Mouse (Mus musculus): ENCODE data around the gene Prss57. TPM values are rescaled to one million over a fixed set of nuclear protein-coding genes. Genes with fewer than 3 reads are reported as not detected.
A peak's percentile ranks its signal among the peaks of the same experiment; 100 is the strongest.

Gene Prss57
- polyA plus RNA-seq, 1 experiment from 2014 or later = not detected

- Histone ChIP-seq H3K4me3 (ENCODE audit: low read depth, low read length) (no peak overlapping the region), H3K9me3 (ENCODE audit: control insufficient read depth, low read length) (no peaks in the 10 kb centered on the region), H3K36me3 (ENCODE audit: control insufficient read depth, insufficient read depth, low read length) (peaks cover 2% of the 10 kb centered on the region), H3K27ac (replicated peaks; ENCODE audit: low read depth, low read length) (no peak overlapping the region), H3K4me1 (ENCODE audit: control insufficient read depth, insufficient read depth, low read length) (peaks cover 32% of the 10 kb centered on the region), H3K27me3 (ENCODE audit: control insufficient read depth, insufficient read depth, low read length) (no peaks in the 10 kb centered on the region), H3K9ac (ENCODE audit: low read length) (no peak overlapping the region; the same call in 1 of the 2 replicates), H3K4me2 (ENCODE audit: low read depth, severe bottlenecking) (no peak overlapping the region)
- DNase-seq (ENCODE audit: low spot score) (no peak), ATAC-seq (ENCODE audit: insufficient number of reproducible peaks, low FRiP score, low TSS enrichment, low read depth) (no peak)
- 57% methylated on average over 11 of the region's 11 CpGs for whole genome bisulfite sequencing
Observed at GRCm38 (mm10) chr10:79805636-79806035, 14.9 kb upstream of the Prss57 start.

GRCm38 (mm10) chr10:79803716-79804323 is 13.1 kb upstream of the Prss57 start:
- WGBS = 8% methylated on average over 29 of the region's 29 CpGs
- peak; percentile 91 for DNase-seq (ENCODE audit: low spot score)
- peak overlapping the region; percentile 53 for H3K4me2 ChIP-seq (ENCODE audit: low read depth, severe bottlenecking)
- peaks cover 32% of the 10 kb centered on the region for H3K4me1 ChIP-seq (ENCODE audit: control insufficient read depth, insufficient read depth, low read length)
- ATAC-seq (ENCODE audit: insufficient number of reproducible peaks, low FRiP score, low TSS enrichment, low read depth) = peak; percentile 90
- no peaks in the 10 kb centered on the region for H3K27me3 ChIP-seq (ENCODE audit: control insufficient read depth, insufficient read depth, low read length)
- H3K27ac ChIP-seq (replicated peaks; ENCODE audit: low read depth, low read length) = peak overlapping the region; percentile 61; the same call in 1 of the 2 replicates
- H3K36me3 ChIP-seq (ENCODE audit: control insufficient read depth, insufficient read depth, low read length) = 0 out of 2 replicates have a peak, but pooled peaks cover 2% of the 10 kb centered on the region
- H3K9me3 ChIP-seq (ENCODE audit: control insufficient read depth, low read length) = no peaks in the 10 kb centered on the region
- H3K4me3 ChIP-seq (ENCODE audit: low read depth, low read length) = peak overlapping the region; percentile 17
- H3K9ac ChIP-seq (ENCODE audit: low read length) = no peak overlapping the region

- no peak for ATAC-seq (ENCODE audit: insufficient number of reproducible peaks, low FRiP score, low TSS enrichment, low read depth)
- Histone ChIP-seq H3K27me3 (ENCODE audit: control insufficient read depth, insufficient read depth, low read length) (no peaks in the 10 kb centered on the region), H3K4me1 (ENCODE audit: control insufficient read depth, insufficient read depth, low read length) (peaks cover 32% of the 10 kb centered on the region), H3K4me2 (ENCODE audit: low read depth, severe bottlenecking) (peak overlapping the region; percentile 4; the same call in 1 of the 2 replicates), H3K9me3 (ENCODE audit: control insufficient read depth, low read length) (no peaks in the 10 kb centered on the region), H3K36me3 (ENCODE audit: control insufficient read depth, insufficient read depth, low read length) (0 out of 2 replicates have a peak, but pooled peaks cover 2% of the 10 kb centered on the region), H3K9ac (ENCODE audit: low read length) (no peak overlapping the region), H3K27ac (replicated peaks; ENCODE audit: low read depth, low read length) (0 out of 2 replicates have a peak overlapping the region, but pooled peaks have one; percentile 36), H3K4me3 (ENCODE audit: low read depth, low read length) (no peak overlapping the region)
- WGBS = 52% methylated on average over 11 of the region's 11 CpGs
- no peak for DNase-seq (ENCODE audit: low spot score)
Observed at GRCm38 (mm10) chr10:79802331-79802971, 11.7 kb upstream of the Prss57 start.

- Histone ChIP-seq H3K4me2 (ENCODE audit: low read depth, severe bottlenecking) (no peak overlapping the region), H3K27ac (replicated peaks; ENCODE audit: low read depth, low read length) (no peak overlapping the region), H3K36me3 (ENCODE audit: control insufficient read depth, insufficient read depth, low read length) (0 out of 2 replicates have a peak, but pooled peaks cover 2% of the 10 kb centered on the region), H3K9ac (ENCODE audit: low read length) (no peak overlapping the region), H3K9me3 (ENCODE audit: control insufficient read depth, low read length) (no peaks in the 10 kb centered on the region), H3K4me3 (ENCODE audit: low read depth, low read length) (no peak overlapping the region), H3K4me1 (ENCODE audit: control insufficient read depth, insufficient read depth, low read length) (peaks cover 36% of the 10 kb centered on the region), H3K27me3 (ENCODE audit: control insufficient read depth, insufficient read depth, low read length) (no peaks in the 10 kb centered on the region)
- WGBS = 42% methylated on average over 2 of the region's 3 CpGs
- ATAC-seq (ENCODE audit: insufficient number of reproducible peaks, low FRiP score, low TSS enrichment, low read depth) (no peak), DNase-seq (ENCODE audit: low spot score) (no peak)
Observed at GRCm38 (mm10) chr10:79801837-79802236, 11.1 kb upstream of the Prss57 start.

- ATAC-seq (ENCODE audit: insufficient number of reproducible peaks, low FRiP score, low TSS enrichment, low read depth) (no peak), DNase-seq (ENCODE audit: low spot score) (no peak)
- no peak overlapping the region for H3K4me2 ChIP-seq (ENCODE audit: low read depth, severe bottlenecking)
- no peaks in the 10 kb centered on the region for H3K27me3 ChIP-seq (ENCODE audit: control insufficient read depth, insufficient read depth, low read length)
- no peaks in the 10 kb centered on the region for H3K36me3 ChIP-seq (ENCODE audit: control insufficient read depth, insufficient read depth, low read length)
- WGBS = 84% methylated on average over 11 of the region's 11 CpGs
- H3K4me3 ChIP-seq (ENCODE audit: low read depth, low read length) = no peak overlapping the region
- H3K4me1 ChIP-seq (ENCODE audit: control insufficient read depth, insufficient read depth, low read length) = peaks cover 36% of the 10 kb centered on the region
- no peak overlapping the region for H3K9ac ChIP-seq (ENCODE audit: low read length)
- H3K27ac ChIP-seq (replicated peaks; ENCODE audit: low read depth, low read length) = peak overlapping the region; percentile 21; the same call in 1 of the 2 replicates
- H3K9me3 ChIP-seq (ENCODE audit: control insufficient read depth, low read length) = no peaks in the 10 kb centered on the region
Observed at GRCm38 (mm10) chr10:79800508-79800907, 9.7 kb upstream of the Prss57 start.

GRCm38 (mm10) chr10:79798289-79798928 is 7.6 kb upstream of the Prss57 start:
- no peak for ATAC-seq (ENCODE audit: insufficient number of reproducible peaks, low FRiP score, low TSS enrichment, low read depth)
- H3K4me2 ChIP-seq (ENCODE audit: low read depth, severe bottlenecking) = no peak overlapping the region
- no peak for DNase-seq (ENCODE audit: low spot score)
- peaks cover 31% of the 10 kb centered on the region for H3K4me1 ChIP-seq (ENCODE audit: control insufficient read depth, insufficient read depth, low read length)
- 92% methylated on average over 12 of the region's 12 CpGs for WGBS
- no peaks in the 10 kb centered on the region for H3K36me3 ChIP-seq (ENCODE audit: control insufficient read depth, insufficient read depth, low read length)
- H3K9me3 ChIP-seq (ENCODE audit: control insufficient read depth, low read length) = no peaks in the 10 kb centered on the region
- no peak overlapping the region for H3K9ac ChIP-seq (ENCODE audit: low read length)
- H3K27me3 ChIP-seq (ENCODE audit: control insufficient read depth, insufficient read depth, low read length) = no peaks in the 10 kb centered on the region
- H3K27ac ChIP-seq (replicated peaks; ENCODE audit: low read depth, low read length) = no peak overlapping the region
- no peak overlapping the region for H3K4me3 ChIP-seq (ENCODE audit: low read depth, low read length)

- Histone ChIP-seq H3K36me3 (ENCODE audit: control insufficient read depth, insufficient read depth, low read length) (no peaks in the 10 kb centered on the region), H3K9me3 (ENCODE audit: control insufficient read depth, low read length) (no peaks in the 10 kb centered on the region), H3K4me1 (ENCODE audit: control insufficient read depth, insufficient read depth, low read length) (peaks cover 20% of the 10 kb centered on the region), H3K4me2 (ENCODE audit: low read depth, severe bottlenecking) (no peak overlapping the region), H3K4me3 (ENCODE audit: low read depth, low read length) (no peak overlapping the region), H3K9ac (ENCODE audit: low read length) (no peak overlapping the region), H3K27me3 (ENCODE audit: control insufficient read depth, insufficient read depth, low read length) (no peaks in the 10 kb centered on the region), H3K27ac (replicated peaks; ENCODE audit: low read depth, low read length) (no peak overlapping the region)
- 32% methylated on average over 15 of the region's 15 CpGs for WGBS
- ATAC-seq (ENCODE audit: insufficient number of reproducible peaks, low FRiP score, low TSS enrichment, low read depth) (no peak), DNase-seq (ENCODE audit: low spot score) (peak; percentile 47)
Observed at GRCm38 (mm10) chr10:79797326-79797725, 6.6 kb upstream of the Prss57 start.

- no peak overlapping the region for H3K4me3 ChIP-seq (ENCODE audit: low read depth, low read length)
- H3K4me2 ChIP-seq (ENCODE audit: low read depth, severe bottlenecking) = no peak overlapping the region
- ATAC-seq (ENCODE audit: insufficient number of reproducible peaks, low FRiP score, low TSS enrichment, low read depth) (no peak), DNase-seq (ENCODE audit: low spot score) (no peak)
- peaks cover 15% of the 10 kb centered on the region for H3K4me1 ChIP-seq (ENCODE audit: control insufficient read depth, insufficient read depth, low read length)
- H3K27me3 ChIP-seq (ENCODE audit: control insufficient read depth, insufficient read depth, low read length) = no peaks in the 10 kb centered on the region
- no peak overlapping the region for H3K9ac ChIP-seq (ENCODE audit: low read length)
- no peaks in the 10 kb centered on the region for H3K9me3 ChIP-seq (ENCODE audit: control insufficient read depth, low read length)
- H3K36me3 ChIP-seq (ENCODE audit: control insufficient read depth, insufficient read depth, low read length) = no peaks in the 10 kb centered on the region
- 92% methylated on average over 3 of the region's 3 CpGs for WGBS
- H3K27ac ChIP-seq (replicated peaks; ENCODE audit: low read depth, low read length) = no peak overlapping the region
Observed at GRCm38 (mm10) chr10:79795905-79796304, 5.1 kb upstream of the Prss57 start.

All from limb, embryonic 11.5 days (tissue).